Mouse (Mus musculus): ENCODE measurements around the gene Olfr785. TPM values are rescaled to one million over a fixed set of nuclear protein-coding genes. Genes with fewer than 3 reads are reported as not detected.
"Not testable (repeated sequence)": the region's sequence is repeated elsewhere in the genome, so short reads cannot be mapped to it uniquely, and the experiment has no call there.

Olfr785 gene
- not detected for polyA plus RNA-seq (2017; shearing (Covaris generic))

DNA sequence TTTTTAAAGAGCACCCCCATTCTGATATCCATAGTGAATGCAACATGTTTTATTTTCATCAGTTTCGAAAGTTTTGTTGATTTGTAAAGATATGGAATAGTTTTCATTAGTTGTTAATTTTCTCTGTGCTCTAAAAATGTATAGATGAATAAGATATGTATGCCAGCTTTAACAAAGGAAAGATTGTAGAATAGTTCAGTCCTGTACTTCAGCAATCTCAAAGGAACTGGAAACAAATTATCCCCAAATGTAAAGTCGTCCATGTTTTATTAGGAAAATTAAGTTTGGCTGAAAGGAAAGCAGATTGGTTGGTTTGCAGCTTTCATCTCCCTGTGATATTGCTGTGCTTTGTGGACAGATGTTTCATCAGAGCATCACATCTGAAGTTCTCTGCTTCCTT is at the start of gene Olfr785:
Gene Olfr785, plus strand, starts transcription at position 301 of the 400 bp plus-strand sequence.
- no peak for ATAC-seq

DNA sequence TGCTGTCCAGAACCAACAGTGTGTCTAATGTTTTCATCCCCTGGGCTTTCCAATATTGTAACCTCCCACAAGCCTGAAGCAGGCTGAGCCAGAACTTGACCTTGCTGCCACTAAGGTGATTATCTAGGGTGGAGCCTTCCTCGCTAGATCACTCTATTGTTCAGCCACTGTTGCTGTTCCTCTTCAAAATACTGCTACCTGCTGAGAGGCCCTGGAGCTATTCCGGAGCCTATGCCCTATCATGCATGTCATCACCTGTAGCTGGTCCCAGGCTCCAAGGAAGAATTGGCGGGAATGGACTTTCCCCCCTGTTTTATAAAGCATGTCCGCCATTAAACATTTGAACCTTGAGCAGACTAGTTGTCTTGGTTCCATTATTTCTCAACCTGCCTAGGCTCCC is 48.7 kb upstream of the Olfr785 start:
- ATAC-seq, result not testable (repeated sequence)

DNA sequence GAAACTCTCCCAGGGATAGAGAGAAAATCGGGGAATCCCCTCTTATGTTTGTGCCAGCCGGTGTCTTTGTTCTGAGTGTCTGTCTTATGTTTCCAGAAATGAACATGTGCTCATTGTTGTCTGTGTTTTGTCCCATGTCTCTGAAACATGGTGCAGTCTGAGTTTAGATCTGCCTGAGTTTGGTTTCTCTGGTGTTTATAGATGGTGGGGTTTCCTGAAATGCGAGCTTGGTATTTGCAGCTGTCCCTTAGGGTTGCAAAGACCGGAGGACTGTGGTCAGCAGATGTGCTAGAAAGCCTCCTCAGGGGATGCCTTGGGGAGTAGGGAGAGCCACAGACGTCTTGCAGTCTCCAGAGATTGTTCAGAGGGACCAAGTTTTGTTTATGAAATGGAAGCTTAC is 47.9 kb upstream of the Olfr785 start:
- ATAC-seq, result no peak

DNA sequence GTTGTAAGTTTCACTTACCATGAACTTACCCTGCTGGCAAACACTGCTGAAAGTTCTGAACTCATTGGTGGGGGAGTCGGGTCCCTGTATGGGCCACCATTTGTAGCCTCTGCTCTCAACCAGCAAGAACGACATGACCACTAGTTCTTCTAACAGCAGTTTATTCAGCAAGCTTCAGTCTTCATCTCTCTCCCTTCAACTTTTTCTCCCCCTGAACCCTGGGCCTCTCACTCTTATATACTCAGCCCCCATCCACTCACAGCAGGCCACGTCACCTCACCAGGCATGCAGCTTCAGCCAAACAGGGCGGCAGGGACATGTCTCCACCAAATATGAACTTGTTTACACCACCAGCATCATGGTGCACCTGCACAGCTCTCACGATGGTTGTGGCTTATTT is 31.2 kb upstream of the Olfr785 start:
- not testable (repeated sequence) for ATAC-seq

DNA sequence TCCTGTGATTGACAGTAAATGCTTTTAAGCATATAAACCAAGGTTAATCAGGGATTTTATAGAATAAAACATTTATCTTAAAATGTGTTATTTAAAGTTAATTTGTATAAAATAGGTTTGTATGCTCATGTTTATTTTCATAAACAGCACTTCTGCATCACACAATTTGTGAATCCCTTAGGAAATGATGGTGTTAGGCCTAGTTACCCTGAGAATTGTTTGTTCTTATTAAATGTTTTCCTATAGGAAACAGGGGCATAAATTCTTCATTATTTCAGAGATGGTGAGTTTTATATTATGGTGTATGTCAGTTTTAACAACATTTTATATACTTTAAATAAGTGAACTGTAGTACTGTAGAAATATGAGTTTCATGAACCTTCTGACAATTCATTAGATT is 21.4 kb upstream of the Olfr785 start, which contains the start of gene Olfr784:
Gene Olfr784, plus strand, starts transcription at position 301 of the 400 bp plus-strand sequence.
- no peak for ATAC-seq

DNA sequence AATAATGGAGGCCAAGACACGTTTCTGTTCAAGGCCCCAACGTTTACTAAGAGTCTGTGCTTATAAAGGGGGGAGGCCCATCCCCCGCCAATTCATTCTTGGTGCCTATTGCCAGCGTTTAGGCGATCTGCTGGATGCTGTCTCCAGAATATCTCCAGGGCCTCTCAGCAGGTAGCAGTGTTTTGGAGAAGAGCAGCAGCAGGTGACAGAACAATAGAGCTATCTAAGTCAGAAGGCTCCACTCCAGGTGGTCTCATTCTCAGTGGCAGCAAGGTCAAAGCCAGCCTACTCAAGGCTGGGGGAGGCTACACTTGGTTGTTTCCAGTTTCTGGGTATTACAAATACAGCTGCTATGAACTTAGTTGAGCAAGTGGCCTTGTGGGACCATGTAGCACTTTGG is 4.3 kb upstream of the Olfr785 start:
- no peak for ATAC-seq

DNA sequence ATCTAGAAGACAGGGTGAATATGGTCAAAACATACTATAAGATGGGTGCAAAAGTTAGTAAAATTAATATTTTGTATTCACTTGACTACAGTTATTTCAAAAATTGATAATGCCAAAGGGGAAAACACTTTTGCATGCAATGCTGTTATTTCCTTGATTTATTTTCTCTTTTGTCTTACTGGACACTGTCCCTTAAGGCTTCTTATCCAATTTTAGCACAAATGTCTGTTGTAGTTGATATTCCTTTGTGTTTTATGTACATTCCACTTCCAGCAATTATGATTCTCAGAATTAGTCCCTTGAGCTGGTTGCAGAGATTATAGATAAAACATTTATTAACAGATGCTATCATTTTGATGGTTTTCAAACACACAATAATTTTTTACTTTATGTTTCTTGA is 21.8 kb downstream of the Olfr785 start, which contains the start of gene Olfr786:
Gene Olfr786, plus strand, starts transcription at position 301 of the 400 bp plus-strand sequence.
- no peak for ATAC-seq

Other genes starting within 250 kb of the Olfr785 start
- not detected for gene Olfr771, start 240.7 kb upstream of the Olfr785 start, polyA plus RNA-seq (2017; shearing (Covaris generic))
- gene Olfr772, start 227.5 kb upstream of the Olfr785 start, polyA plus RNA-seq (2017; shearing (Covaris generic)), result not detected
- gene Olfr773, start 218.0 kb upstream of the Olfr785 start, polyA plus RNA-seq (2017; shearing (Covaris generic)), result not detected
- gene Olfr774, start 169.2 kb upstream of the Olfr785 start, polyA plus RNA-seq (2017; shearing (Covaris generic)), result not detected
- not detected for gene Olfr775, start 157.0 kb upstream of the Olfr785 start, polyA plus RNA-seq (2017; shearing (Covaris generic))
- gene Olfr776, start 146.3 kb upstream of the Olfr785 start, polyA plus RNA-seq (2017; shearing (Covaris generic)), result not detected
- not detected for gene Olfr777, start 133.9 kb upstream of the Olfr785 start, polyA plus RNA-seq (2017; shearing (Covaris generic))
- gene Olfr780, start 87.3 kb upstream of the Olfr785 start, polyA plus RNA-seq (2017; shearing (Covaris generic)), result not detected
- not detected for gene Olfr781, start 76.6 kb upstream of the Olfr785 start, polyA plus RNA-seq (2017; shearing (Covaris generic))
- gene Olfr782, start 56.6 kb upstream of the Olfr785 start, polyA plus RNA-seq (2017; shearing (Covaris generic)), result not detected
- not detected for gene Olfr784, start 21.3 kb upstream of the Olfr785 start, polyA plus RNA-seq (2017; shearing (Covaris generic))
- not detected for gene Olfr786, start 21.9 kb downstream of the Olfr785 start, polyA plus RNA-seq (2017; shearing (Covaris generic))
- gene Olfr787, start 56.4 kb downstream of the Olfr785 start, polyA plus RNA-seq (2017; shearing (Covaris generic)), result under 1 TPM in 2 of 3 experiments, not detected in 1; 0.18 to 0.20 TPM
- not detected for gene Olfr788, start 65.6 kb downstream of the Olfr785 start, polyA plus RNA-seq (2017; shearing (Covaris generic))
- not detected for gene Olfr789, start 79.3 kb downstream of the Olfr785 start, polyA plus RNA-seq (2017; shearing (Covaris generic))
- gene Olfr790, start 93.1 kb downstream of the Olfr785 start, polyA plus RNA-seq (2017; shearing (Covaris generic)), result not detected
- gene Olfr791, start 116.4 kb downstream of the Olfr785 start, polyA plus RNA-seq (2017; shearing (Covaris generic)), result not detected
- not detected for gene Olfr792, start 133.7 kb downstream of the Olfr785 start, polyA plus RNA-seq (2017; shearing (Covaris generic))
- gene Olfr794, start 162.2 kb downstream of the Olfr785 start, polyA plus RNA-seq (2017; shearing (Covaris generic)), result not detected
- gene Olfr796, start 207.1 kb downstream of the Olfr785 start, polyA plus RNA-seq (2017; shearing (Covaris generic)), result not detected
- under 1 TPM in 1 of 3 experiments, not detected in 2; 0.13 TPM for gene Olfr798, start 222.5 kb downstream of the Olfr785 start, polyA plus RNA-seq (2017; shearing (Covaris generic))
- not detected for gene Olfr799, start 232.1 kb downstream of the Olfr785 start, polyA plus RNA-seq (2017; shearing (Covaris generic))